Mouse (Mus musculus) right cerebral cortex, postnatal 4 days (tissue): ENCODE data around the gene Plcg1.

ENCODE experiments used
- DNase-seq: peaks from one replicate; pipeline ENCODE4 v3.0.0-alpha.2; 2022

The Plcg1 gene

DNA sequence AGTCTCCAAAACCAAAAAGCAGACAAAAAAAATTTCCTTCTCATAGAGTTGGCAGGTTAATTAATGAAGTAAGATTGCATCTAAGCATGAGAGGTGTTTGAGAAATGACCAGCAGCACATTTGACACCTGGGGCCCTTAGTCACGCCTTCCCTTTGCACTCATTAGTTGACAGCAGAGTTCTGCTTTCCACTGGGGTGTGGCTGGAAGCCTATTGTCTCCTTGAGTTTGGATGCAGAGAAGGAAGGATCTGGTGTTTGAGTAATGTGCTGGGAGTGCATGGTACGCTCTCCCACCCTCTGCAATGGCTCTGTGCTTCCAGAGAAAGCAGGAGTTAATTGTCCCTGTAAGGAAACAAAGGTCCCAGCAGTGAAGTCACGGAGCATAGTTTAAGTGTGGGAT lies 5.4 kb downstream of the Plcg1 start:
- DNase-seq: no peak

DNA sequence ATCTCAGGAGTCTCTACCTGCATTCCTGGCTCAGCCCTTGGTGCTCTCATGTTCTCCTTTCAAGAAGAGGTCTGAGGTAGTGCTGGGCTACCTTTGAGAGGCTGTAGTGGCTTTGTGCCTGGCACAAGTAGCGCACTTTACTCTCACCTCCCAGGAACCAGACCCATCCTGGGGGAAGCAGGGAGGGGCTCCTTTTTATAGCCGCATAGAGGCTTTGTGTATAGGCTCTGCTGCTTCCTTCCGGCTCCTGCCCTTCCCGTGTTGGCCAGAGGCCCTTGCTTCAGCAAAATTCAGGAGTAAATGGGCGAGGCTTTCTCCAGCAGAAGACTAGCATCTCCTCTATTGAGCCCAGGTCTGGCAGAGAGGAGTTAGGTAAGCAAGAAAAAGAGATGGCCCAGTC lies 7.3 kb downstream of the Plcg1 start:
- DNase-seq: no peak

DNA sequence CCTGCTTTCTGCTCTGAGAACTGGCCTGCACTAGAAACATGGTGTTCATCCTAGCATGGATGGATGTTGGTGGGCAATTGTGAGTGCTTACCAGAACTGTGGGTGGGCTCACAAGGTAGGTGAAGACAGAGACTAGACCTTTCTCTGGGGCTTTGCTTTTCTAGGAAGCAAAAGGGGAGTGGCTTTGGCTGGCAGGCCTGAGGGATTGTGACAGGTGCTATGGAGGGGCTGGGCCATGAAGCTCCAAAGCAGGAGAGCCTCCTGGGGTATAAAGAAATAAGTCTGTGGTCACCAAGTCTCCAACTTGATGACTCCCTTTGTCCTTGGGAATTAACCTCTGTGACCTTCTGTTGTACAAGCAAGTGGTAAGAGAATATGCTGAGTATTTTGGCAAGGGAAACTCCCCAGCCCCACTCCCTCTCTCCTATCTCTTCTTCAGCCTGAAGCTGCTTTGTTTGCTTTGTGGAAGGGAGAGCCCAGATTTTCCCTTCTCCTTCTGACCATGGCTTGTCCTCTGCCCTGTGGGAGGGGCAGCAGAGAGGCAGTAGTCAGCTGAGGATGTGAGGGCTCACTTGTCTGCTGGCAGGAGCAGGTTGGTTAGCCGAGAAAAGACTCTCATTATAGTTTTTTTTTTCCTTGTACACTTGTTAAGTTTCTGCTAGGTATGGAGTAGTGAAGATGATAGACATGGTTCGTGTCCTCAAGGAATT lies 8.7 kb downstream of the Plcg1 start:
- DNase-seq: no peak

DNA sequence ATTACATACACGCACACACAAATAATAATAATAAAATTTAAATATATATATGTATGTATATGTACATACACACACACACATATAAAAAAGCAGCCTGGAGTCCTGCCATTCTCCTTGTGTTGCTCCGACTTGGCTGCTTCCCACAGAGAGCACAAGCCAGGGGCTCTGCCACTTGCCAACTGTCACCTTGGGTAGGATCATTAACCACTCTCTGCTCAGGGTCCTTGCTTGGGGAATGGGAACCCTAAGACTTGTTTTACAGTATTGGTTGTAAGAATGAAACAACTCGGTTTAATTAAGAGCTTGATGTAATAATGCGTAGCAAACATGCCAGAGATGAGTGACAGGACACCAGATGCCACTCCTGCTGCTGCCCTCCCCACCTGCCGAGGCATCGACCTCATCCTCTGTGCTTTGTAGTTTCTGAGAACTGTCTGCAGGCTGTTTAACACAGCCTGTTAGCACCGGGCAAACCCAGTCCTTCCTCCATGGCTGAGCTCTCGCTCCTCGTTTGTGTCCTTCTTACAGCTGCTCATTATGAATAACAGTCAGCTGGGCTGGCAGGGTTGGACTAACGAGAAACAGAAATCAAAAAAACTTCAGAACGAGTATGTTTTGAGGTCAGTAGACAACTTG lies 9.5 kb downstream of the Plcg1 start:
- DNase-seq: no peak

DNA sequence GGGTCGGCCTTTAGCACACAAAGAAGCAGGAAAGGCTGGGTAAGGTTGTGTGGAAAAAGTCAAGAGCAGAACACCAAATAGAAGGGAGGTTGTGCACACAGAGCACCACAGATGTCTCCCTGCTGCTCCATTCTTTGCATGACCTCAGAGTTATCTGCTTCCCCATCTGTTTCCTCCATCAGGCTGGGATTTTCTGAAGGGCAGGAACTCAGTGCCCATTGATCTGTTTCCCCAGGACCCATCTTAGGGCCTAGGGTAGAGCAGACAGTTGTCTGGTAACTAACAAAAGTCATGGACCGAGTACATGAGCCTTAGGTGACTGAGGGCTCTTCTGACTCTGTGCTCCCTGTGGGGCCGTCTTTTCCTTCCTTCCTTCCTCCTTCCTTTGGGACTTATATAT lies 10.5 kb downstream of the Plcg1 start:
- DNase-seq: no peak

DNA sequence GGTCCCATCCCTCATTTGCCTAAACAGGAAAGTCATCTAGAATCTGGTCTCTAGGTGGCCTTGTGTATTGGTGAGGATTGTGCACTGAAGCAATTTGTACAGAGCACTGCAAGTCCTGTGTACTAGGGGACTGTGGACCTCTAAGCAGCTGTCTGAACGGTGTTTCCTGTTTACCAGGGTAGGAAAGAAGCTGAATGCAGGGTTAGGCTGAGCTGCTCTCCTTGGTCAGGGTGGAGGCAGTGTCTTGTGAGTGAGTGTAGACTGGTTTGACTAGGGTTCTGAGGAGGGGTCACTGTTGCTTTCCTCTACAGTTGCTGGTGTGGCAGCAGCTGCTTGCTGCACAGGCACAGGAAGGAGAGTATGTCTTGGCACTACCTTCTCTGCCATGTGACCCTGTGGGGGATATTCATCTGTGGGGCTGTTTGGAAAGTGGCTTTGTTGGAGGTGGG lies 11.1 kb downstream of the Plcg1 start:
- no peak for DNase-seq

DNA sequence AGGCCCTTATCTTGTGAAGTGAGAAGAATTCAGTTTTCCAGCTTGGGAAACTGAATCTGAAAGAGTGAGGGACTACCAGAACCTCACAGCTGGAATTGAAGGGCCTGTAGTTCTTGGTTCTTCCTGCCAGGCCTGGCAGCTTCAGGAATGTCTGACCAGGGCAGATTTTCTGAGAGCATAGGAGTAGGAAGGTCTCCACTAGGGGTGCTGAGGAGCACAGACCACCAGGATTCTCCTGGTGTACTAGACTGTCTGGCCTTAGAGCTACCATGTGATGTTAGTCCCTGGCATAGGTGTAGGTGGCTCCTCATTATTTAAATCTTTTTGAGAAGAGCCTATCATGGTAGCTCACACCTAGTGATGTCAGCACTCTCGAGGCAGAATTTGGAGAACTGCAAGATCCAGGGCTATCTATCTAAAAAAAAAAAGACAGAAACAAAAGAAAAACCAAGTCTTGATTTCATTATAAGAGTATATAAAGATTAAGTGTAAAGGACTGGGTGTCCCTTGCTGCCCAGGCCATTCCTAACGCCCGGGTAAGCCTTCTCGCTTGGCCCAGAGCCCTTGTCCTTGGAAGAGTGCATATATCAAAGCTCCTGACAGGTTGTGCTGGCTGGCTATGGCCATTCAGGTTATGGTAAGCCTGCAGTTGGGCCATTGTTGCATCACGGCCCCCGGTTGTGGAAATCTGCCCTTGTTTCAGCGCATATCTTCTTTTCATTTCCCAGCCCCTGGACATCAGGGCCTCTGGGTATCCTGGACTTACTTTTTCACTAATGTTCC lies 13.1 kb downstream of the Plcg1 start:
- peak; percentile 61 for DNase-seq

DNA sequence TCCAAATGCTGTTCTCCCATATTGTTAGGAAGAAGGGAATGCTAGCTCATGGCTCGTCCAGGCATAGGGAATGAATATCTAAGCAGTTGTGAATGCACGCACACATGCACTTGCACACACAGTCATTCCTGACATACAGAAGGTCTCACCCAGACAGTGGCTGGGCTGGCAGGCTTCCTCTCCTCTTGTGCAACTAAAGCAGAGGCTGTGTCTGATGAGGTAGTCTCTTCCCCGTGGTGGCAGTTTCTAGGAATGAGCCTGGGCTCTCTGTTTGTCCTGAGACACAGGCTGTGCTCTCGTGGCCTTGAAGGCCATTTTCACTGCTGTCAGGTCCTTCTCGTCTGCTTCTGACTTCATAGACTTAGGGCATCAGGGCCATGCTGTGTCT lies 13.7 kb downstream of the Plcg1 start:
- DNase-seq: no peak

DNA sequence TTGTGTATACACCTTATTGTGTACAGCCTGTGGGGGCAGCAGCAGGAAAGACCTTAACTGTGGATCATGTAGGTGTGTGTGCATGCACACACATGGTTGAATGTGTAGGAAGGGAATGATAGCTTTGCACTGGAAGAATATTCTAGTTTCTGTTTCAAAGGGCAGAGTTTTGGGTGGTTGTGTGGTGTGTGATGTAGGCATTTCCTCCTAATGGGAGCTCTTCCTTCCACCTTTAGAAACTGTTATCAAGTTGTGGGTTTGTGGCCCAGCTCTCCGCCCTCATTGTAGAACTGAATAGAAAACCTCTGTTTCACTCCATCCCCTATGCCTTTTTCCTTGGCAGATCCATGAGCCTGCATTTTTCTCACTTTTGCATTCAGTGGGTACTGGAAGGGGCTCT lies 14.4 kb downstream of the Plcg1 start:
- no peak for DNase-seq

DNA sequence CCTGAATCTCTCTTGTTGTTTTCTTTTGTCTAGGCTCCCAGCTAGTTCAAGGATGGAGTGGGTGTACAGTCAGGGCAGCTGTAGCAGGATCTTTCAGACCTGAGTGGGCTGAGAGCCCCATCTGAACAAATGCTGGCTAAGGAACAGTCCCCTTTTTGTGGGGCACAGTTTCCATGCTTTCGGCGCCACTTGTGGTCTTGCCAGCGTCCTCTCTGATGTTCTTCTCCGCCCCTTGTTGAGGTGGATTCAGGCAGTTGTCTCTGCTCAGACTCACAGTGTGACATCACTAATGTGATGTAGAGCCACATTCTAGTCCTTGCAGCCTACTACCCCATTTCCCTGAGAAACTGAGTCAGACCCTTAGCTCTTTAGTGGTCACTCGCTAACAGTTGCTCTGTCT lies 15.5 kb downstream of the Plcg1 start:
- no peak for DNase-seq

DNA sequence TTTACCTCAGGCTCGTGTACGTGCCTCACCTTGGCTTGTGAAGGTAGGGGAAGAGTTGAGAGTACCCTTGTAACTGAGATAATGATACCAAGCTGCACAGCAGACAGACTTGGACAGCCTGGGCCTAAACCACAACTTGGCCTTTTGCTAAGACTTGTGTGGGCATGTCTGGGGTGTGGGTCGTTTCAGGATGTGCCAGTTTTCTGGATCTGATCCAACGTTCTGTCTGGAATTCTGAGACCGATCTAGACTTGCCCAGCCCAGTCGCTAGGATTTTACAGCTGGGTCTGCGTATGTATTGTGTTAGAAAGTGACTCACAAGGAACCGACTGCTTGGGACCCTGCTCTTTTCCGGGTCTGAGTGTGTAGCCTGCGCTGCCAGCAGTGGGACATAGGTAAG lies 16.0 kb downstream of the Plcg1 start:
- no peak for DNase-seq

DNA sequence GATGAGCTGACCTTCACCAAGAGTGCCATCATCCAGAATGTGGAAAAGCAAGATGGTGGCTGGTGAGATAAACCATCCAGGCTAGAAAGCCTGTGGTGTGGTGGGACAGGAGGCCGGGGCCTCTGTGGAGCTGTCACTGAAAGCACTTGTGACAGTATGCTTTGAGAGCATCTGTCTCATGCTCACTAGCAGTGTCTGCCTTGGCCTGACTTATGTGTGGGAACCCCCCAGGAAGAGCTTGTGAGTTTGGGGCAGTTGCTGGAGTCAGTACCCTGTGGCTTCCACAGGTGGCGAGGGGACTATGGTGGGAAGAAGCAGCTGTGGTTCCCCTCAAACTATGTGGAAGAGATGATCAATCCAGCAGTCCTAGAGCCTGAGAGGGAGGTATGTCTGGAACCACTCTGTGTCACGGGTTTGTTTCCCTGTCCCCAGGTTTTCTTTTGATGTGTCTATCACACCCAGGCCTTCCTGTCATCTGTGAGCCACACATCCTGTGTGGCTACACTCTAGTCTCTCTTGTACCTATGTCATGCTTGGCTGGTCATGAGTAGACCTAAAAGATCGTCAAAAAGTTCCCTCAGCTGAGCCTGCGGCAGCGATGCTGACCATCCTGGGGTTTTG lies 25.6 kb downstream of the Plcg1 start:
- no peak for DNase-seq

DNA sequence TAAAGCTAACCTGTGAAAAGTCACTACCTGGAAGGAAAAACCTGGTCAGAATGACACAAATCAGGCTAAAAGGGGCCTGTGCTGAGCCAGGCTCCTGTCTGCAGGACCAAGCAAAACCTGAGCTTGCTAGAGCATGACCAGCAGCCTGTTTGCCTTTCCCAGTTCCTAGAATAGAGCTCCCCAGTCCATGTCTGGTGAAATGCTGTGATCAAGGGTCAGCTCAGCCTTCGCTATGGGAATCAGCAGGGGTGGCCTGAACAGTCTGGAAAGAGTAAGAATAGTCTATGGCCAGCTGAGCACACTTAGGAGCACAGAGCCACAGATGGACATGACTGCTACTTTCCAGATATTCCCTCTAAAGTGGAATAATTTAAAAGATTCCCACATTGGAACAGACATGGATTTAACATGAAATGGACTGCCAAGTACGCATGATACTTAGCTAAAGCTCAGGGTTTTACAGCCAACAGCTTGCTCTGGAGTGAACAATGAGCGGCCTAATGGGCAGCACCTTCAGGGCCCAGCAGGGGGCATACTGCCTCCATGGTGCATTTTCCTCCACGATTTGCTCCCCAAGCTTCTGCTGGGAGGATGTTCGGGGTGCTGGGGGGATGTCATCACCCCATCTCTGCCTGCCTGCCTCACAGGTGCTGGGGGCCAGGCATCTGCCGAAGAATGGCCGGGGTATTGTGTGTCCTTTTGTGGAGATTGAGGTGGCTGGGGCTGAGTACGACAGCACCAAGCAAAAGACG lies 29.5 kb downstream of the Plcg1 start:
- DNase-seq: peak; percentile 63

DNA sequence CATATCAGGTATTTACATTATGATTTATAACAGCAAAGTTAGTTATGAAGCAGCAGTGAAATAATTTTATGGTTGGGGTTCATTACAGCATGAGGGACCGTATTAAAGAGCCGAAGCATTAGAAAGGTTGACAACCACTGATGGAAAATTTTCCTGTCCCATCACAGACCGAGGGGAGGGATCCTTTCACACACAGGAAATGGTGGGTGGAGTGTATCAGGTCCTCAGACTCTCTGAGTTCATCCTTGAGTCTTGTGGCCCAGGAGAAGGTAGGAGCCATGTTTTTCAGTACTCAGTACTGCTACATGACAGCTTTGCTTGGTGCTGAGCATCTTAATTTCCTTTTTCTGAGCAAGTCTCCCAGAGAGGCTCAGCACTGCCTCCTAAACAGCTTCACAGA lies 32.7 kb downstream of the Plcg1 start:
- no peak for DNase-seq

DNA sequence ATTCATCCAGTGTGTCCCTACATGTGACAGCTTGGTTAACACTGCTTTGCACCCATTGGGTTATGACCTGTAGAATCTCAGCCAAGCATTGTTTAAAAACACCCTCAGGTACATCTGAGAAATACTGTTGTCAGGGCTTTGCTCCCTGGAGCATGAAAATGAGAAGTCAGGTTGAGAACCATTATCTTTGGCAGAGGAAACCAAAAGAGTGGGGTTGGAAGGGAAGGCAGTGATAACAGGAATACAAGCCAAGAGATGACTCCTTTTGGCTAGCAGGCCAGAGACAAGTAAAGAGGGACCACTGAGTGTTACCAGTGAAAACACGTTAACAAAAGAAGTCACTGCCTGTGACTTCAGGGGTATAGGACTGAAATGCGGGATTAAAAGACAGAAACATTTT lies 33.3 kb downstream of the Plcg1 start:
- DNase-seq: no peak

DNA sequence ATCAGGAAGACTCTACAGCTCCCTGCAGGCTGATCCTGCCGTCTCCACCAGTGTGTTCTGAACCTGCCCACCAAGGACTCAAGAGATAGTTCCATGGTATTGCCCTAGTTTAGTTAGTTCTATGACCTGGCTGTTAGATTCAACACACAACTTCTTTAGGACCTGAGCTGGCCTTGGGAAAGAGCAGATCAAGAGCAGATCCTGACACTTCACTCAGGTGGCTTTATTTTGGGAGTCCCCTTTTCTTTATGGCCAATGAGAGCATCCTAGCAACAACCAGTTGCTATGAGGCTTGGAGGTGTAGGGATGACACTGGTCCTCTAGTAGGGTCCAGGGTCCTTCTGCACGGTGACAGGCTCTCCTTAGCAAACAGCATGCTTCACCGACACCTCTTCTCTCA lies 34.0 kb downstream of the Plcg1 start:
- no peak for DNase-seq

DNA sequence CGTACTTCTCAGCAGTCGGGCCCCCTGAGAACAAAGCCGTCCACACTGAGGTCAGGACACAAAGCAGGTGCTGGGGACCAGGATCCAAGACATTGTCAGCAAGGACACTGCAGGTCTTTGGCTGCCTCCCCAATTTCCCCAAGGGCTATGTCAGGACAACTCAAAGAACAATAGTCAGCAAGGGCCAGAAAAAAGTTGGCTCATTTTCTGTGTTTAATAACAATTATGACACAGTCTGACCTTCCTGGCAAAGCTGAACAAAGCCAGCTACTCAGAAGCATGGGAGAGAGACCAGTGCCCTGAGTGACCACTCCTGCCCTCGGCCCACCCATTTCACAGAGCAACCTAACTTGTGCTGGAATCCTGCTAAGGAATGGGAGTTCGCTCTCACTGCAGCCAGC lies 35.3 kb downstream of the Plcg1 start:
- DNase-seq: no peak

DNA sequence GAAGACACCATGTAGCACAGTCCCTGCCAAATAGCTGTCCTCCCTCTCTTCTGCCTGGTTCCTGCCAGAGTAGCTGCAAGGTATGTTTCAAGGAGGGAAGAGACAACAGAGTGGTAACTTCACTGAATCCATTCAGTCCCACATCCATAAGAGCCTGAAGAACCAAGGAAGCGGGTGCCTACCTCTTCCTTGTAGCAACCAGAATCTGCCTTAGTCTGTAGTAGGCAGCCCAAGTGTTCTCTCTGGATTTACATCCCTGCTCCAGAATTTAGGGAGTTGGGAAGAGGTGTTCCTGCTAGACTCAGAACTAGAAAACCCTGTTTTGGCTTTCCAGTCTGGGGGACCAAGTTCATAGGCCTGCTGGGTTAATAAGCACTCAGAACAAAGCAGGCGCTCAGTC lies 36.1 kb downstream of the Plcg1 start:
- DNase-seq: no peak

DNA sequence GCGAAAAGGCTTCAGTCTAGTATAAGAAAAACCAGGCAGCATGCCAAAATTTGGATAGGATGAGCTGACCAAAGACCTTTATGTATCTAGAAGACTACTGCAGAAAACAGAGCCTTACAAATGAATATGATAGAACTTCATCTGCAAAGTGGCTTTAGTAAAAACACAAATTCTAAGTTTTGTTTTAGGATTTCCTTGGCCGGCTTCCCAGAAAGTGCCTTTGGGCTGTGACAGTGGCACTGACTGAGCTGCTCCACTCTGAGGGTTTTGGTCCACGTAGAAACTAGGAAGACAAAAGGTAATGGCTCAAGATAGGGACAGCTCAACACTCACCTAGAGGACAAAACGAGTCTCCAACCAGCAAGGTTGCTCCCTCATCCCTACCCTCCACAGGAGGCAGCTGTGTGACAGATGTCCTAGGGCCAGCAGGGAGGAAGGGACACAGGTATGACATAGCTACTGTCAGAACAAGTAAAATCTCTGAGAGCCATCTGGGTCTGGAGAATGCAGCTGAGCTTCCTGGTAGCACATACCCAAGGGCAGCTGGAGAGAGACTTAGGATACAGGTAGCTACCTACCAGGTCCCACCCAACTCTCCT lies 37.1 kb downstream of the Plcg1 start:
- no peak for DNase-seq

DNA sequence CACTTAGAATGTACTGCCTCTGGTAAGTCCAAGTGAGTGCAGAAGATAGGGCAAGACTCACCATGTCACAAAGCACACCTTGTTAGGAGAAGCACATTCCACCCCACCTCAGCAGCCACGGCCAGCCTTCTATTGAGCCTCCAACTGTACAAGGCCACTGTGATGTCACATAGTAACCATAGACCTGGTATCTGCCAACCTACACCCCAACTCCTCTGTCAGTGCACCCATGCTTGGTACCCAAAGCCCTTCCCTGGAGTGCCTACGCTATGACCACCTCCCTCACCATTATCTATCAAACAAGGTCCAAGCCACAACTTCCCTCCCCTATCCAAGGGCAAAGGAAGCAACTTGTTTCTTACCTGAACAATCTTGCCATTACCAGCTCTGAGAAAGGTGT lies 37.9 kb downstream of the Plcg1 start:
- DNase-seq: no peak

DNA sequence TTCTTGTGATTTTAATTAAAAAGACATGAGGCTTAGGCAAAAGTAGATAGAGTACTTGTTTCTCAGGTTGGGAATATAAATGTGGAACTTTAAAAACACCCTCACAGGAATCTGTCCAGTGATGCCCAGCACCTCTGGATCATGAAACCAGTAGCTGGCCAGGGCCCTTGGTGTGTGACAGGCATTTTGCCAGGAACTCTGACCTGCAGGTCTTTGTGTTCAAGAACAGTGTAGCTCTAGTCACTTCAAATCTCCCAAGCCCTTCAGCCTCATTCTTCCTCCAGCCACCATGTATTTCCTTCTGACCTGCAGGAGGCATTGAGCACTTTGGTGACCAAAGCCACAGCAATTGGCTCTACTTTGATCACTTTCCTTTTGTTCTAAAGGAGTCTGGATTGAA lies 39.3 kb downstream of the Plcg1 start:
- no peak for DNase-seq

DNA sequence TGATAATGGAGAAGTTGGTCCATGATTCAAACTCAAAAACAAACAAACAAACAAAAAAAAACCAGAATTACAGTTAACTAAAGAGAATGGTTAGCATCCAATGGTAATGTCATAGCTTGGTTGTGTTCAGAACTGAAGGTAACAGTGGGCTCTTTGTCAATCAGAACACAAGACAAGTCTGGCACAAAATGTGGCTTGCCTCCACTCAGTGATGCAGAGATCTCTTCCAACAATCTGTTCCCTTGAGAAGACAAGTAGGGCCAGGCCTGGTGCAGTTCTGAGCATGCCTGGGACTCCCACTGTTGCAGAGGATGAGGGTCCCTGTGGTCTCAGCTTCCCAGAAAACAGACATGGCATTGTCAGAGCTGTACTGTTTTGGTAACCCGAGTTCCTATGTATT lies 39.8 kb downstream of the Plcg1 start:
- DNase-seq: no peak
